Mouse (Mus musculus): ENCODE results near the gene Tab2. TPM values are rescaled to one million over a fixed set of nuclear protein-coding genes. Genes with fewer than 3 reads are reported as not detected.

Gene Tab2
- total RNA-seq, 2 experiments from 2014 or later = 49.1 to 51.8 TPM

Other genes starting within 250 kb of the Tab2 start
- gene Katna1, start 230.2 kb downstream of the Tab2 start, total RNA-seq (2021) = 10 to 100 TPM; 30.7 to 33.1 TPM
- 100 to 1,000 TPM; 173 to 253 TPM for gene Ginm1, start 163.4 kb downstream of the Tab2 start, total RNA-seq (2021)
- 10 to 100 TPM; 25.5 to 30.8 TPM for gene Ppil4, start 163.3 kb downstream of the Tab2 start, total RNA-seq (2021)
- gene Zc3h12d, start 123.8 kb downstream of the Tab2 start, total RNA-seq (2021) = under 1 TPM; 0.13 to 0.38 TPM

Data from adrenal gland, adult 18-20 months (tissue).